Mouse (Mus musculus): ENCODE measurements around the gene Cmtr1. TPM values are rescaled to one million over a fixed set of nuclear protein-coding genes. Genes with fewer than 3 reads are reported as not detected.

Gene Cmtr1
- polyA plus RNA-seq, 1 experiment from 2014 or later, result 132 TPM

DNA sequence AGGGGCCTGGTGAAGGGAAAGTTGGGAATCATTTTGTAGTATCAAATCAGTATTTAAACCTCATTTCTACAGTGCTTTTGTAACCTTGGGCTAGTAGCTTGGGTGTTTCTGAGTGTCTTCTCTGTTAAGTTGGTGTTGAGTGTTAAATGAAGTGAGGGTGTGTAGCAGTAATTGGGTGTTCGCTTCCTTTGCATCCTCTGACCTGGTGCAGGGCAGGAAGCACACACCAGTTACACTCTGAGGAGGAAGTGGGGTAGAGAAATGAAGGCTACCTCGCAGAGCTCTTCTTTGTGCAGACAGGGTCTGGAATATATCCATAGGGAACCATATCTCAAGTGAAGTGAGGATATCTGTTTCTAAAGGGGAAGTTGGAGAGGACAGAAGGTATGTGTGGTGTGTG is 20.5 kb downstream of the Cmtr1 start:
- no peak overlapping the region for H3K4me2 ChIP-seq (ENCODE audit: low read length)
- no peak for ATAC-seq
- H3K27ac ChIP-seq (ENCODE audit: low read length), result peak overlapping the region; percentile 80
- no peaks in the 10 kb centered on the region for H3K9me3 ChIP-seq (ENCODE audit: control insufficient read depth, low read length)
- peaks cover 24% of the 10 kb centered on the region for H3K36me3 ChIP-seq (ENCODE audit: control insufficient read depth, insufficient read depth)
- no peak overlapping the region for H3K9ac ChIP-seq (replicated peaks; ENCODE audit: low read depth, low read length)
- peaks cover 18% of the 10 kb centered on the region for H3K4me1 ChIP-seq (replicated peaks; ENCODE audit: control insufficient read depth, insufficient read depth, low read length)
- H3K27me3 ChIP-seq (replicated peaks; ENCODE audit: control insufficient read depth, insufficient read depth, low read length), result no peaks in the 10 kb centered on the region
- H3K4me3 ChIP-seq (replicated peaks; ENCODE audit: low read length), result no peak overlapping the region
- WGBS, result 95% methylated on average over 2 of the region's 2 CpGs

DNA sequence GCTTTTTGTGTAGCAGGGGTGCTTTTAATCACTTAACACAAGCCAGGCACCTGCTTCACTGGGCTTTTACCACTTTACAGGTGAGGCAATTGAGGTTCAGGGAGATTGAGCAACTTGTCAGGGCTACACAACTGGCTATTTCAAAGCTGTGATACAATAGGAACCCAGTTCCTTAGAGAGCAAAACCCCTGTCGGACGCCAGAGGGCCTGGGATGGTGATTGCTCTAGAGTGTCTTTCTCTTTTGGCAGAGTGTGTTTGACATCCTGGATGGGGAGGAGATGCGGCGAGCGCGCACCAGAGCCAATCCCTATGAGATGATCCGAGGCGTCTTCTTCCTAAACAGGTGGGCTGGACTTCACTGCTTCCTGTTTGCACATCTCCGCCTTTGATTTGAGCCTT is 21.3 kb downstream of the Cmtr1 start:
- Histone ChIP-seq H3K9me3 (ENCODE audit: control insufficient read depth, low read length) (no peaks in the 10 kb centered on the region), H3K36me3 (ENCODE audit: control insufficient read depth, insufficient read depth) (peaks cover 20% of the 10 kb centered on the region), H3K27me3 (replicated peaks; ENCODE audit: control insufficient read depth, insufficient read depth, low read length) (no peaks in the 10 kb centered on the region), H3K27ac (ENCODE audit: low read length) (no peak overlapping the region), H3K9ac (replicated peaks; ENCODE audit: low read depth, low read length) (no peak overlapping the region), H3K4me1 (replicated peaks; ENCODE audit: control insufficient read depth, insufficient read depth, low read length) (peaks cover 18% of the 10 kb centered on the region), H3K4me3 (replicated peaks; ENCODE audit: low read length) (no peak overlapping the region), H3K4me2 (ENCODE audit: low read length) (no peak overlapping the region)
- WGBS, result 93% methylated on average over 9 of the region's 9 CpGs
- no peak for ATAC-seq

DNA sequence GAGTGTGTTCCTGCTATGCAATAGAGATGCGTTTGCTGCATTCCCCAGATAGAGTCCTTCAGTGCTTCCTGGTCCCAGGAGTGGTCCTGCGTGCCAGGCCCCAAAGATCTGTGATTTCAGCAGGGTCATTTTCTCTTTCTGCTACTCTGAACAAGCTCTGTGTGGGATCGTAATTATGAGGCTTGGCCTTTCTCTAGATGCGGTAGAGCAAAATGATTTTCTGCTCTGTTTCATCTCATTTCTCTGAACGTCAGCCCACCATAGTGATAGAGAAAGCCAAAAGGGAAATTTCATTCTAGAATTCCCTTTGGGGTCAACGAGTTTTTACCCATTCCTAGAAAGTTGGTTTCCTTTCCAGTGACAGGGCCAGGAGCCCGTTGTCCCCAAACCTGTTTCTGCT is 21.9 kb downstream of the Cmtr1 start:
- ATAC-seq, result no peak
- no peak overlapping the region for H3K9ac ChIP-seq (replicated peaks; ENCODE audit: low read depth, low read length)
- peaks cover 16% of the 10 kb centered on the region for H3K36me3 ChIP-seq (ENCODE audit: control insufficient read depth, insufficient read depth)
- peaks cover 18% of the 10 kb centered on the region for H3K4me1 ChIP-seq (replicated peaks; ENCODE audit: control insufficient read depth, insufficient read depth, low read length)
- H3K4me2 ChIP-seq (ENCODE audit: low read length), result no peak overlapping the region
- H3K27ac ChIP-seq (ENCODE audit: low read length), result no peak overlapping the region
- H3K9me3 ChIP-seq (ENCODE audit: control insufficient read depth, low read length), result no peaks in the 10 kb centered on the region
- WGBS, result 68% methylated on average over 7 of the region's 7 CpGs
- H3K27me3 ChIP-seq (replicated peaks; ENCODE audit: control insufficient read depth, insufficient read depth, low read length), result no peaks in the 10 kb centered on the region
- no peak overlapping the region for H3K4me3 ChIP-seq (replicated peaks; ENCODE audit: low read length)

DNA sequence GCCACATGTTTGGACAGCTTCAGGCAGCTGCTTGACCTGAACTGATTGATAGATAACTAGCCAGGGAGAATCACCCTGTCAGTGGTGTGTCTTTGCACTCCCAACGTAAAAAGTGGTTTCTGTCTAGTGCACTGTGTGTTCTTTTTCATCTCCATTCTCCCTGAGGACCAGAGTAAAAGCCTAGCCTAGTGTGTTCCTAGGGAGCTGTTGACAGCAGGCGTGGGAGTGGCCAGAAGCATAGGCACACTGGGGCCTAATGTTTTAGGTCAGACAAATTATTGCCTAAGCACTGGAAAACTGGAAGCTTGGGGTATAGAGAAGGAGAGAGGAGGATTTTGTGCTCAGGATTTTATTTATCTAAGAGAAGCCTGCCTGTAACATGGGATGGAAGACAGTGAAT is 22.7 kb downstream of the Cmtr1 start:
- Histone ChIP-seq H3K4me3 (replicated peaks; ENCODE audit: low read length) (no peak overlapping the region), H3K27me3 (replicated peaks; ENCODE audit: control insufficient read depth, insufficient read depth, low read length) (no peaks in the 10 kb centered on the region), H3K4me1 (replicated peaks; ENCODE audit: control insufficient read depth, insufficient read depth, low read length) (peaks cover 21% of the 10 kb centered on the region), H3K9me3 (ENCODE audit: control insufficient read depth, low read length) (no peaks in the 10 kb centered on the region), H3K4me2 (ENCODE audit: low read length) (no peak overlapping the region), H3K36me3 (ENCODE audit: control insufficient read depth, insufficient read depth) (peaks cover 14% of the 10 kb centered on the region), H3K9ac (replicated peaks; ENCODE audit: low read depth, low read length) (no peak overlapping the region), H3K27ac (ENCODE audit: low read length) (no peak overlapping the region)
- WGBS, result 87% methylated on average over 2 of the region's 2 CpGs
- no peak for ATAC-seq

DNA sequence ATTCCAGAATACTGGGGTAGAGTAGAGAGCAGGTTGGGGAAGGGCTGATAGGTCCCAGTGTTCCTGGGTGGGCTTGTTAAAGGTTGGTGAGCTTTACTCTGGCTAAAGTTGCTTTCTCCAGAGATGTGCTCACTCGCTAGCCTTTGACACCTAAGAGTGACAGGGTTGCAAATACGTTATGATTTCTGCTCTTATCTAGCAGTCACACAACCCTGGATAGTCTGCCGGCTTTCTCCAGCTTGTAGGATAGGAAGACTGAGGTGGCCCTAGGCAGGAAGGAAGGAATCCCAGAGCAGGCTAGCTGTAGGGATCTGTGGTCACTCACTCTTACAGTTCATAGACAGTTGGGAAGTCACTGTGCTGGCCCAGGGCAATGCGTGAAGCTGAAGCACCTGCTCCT is 23.9 kb downstream of the Cmtr1 start:
- H3K4me3 ChIP-seq (replicated peaks; ENCODE audit: low read length), result no peak overlapping the region
- WGBS, result 93% methylated on average over 4 of the region's 4 CpGs
- peaks cover 21% of the 10 kb centered on the region for H3K4me1 ChIP-seq (replicated peaks; ENCODE audit: control insufficient read depth, insufficient read depth, low read length)
- no peak for ATAC-seq
- H3K27me3 ChIP-seq (replicated peaks; ENCODE audit: control insufficient read depth, insufficient read depth, low read length), result no peaks in the 10 kb centered on the region
- H3K27ac ChIP-seq (ENCODE audit: low read length), result no peak overlapping the region
- H3K9me3 ChIP-seq (ENCODE audit: control insufficient read depth, low read length), result no peaks in the 10 kb centered on the region
- no peak overlapping the region for H3K9ac ChIP-seq (replicated peaks; ENCODE audit: low read depth, low read length)
- H3K4me2 ChIP-seq (ENCODE audit: low read length), result no peak overlapping the region
- H3K36me3 ChIP-seq (ENCODE audit: control insufficient read depth, insufficient read depth), result peaks cover 14% of the 10 kb centered on the region

DNA sequence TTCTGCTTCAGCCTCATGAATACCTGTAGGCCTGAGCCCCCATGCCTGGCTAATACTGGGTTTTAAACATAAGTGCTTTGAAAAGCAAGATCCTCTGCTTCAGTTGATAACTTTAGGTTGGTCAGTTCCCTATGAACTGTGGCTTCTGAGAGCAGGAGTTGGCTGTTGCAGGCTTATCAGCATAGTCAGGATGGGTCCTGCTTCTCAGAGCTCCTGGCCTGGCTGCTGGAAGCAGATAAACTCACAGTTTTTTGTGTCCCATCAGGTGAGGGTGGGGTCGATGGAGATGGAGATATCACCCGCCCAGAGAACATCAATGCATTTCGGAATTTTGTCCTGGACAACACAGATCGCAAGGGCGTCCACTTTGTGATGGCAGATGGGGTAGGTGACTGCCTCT is 26.4 kb downstream of the Cmtr1 start:
- ATAC-seq, result no peak
- Histone ChIP-seq H3K27ac (ENCODE audit: low read length) (no peak overlapping the region), H3K4me1 (replicated peaks; ENCODE audit: control insufficient read depth, insufficient read depth, low read length) (peaks cover 9% of the 10 kb centered on the region), H3K36me3 (ENCODE audit: control insufficient read depth, insufficient read depth) (peaks cover 22% of the 10 kb centered on the region), H3K9ac (replicated peaks; ENCODE audit: low read depth, low read length) (no peak overlapping the region), H3K4me2 (ENCODE audit: low read length) (no peak overlapping the region), H3K4me3 (replicated peaks; ENCODE audit: low read length) (no peak overlapping the region), H3K9me3 (ENCODE audit: control insufficient read depth, low read length) (no peaks in the 10 kb centered on the region), H3K27me3 (replicated peaks; ENCODE audit: control insufficient read depth, insufficient read depth, low read length) (no peaks in the 10 kb centered on the region)
- 96% methylated on average over 5 of the region's 5 CpGs for WGBS

DNA sequence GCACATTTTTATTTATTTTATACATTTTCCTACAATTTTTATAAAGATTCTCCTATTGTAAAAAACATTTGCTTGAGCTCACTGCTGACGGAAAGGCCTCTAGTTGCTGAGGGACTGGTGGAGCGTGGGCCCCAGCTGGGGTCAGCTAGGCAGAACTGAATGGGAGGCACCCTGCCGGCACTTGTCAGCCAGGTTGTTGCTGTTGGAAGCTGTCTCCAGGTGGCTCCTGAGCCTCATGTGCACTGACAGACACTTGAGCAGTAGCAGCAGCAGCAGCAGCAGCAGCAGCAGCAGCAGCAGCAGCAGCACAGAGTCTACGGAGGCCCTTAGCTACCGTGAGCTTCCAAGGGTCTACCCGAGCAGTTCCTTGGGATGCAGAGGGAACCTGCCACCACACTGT is 27.0 kb downstream of the Cmtr1 start:
- H3K36me3 ChIP-seq (ENCODE audit: control insufficient read depth, insufficient read depth), result peaks cover 17% of the 10 kb centered on the region

DNA sequence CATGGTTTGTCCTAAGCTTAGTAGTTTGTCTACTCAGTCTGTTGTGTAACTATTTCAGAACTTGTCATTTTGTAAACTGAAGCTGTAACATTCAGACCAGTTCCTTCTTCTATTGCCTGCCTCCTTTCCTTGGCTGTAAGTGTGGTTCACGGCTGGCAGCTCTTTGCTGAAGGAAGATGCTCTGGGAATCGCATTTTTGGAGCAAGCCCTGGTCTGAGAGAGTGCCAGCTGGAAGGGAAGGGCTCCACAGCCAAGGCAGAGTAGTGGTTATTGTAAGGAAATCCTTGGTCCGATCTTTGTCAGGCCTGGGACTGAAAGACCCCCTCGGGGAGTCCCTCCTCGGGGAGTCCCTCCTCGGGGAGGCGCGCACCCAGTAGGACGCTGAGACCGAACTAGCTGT is 28.2 kb downstream of the Cmtr1 start:
- H3K27me3 ChIP-seq (replicated peaks; ENCODE audit: control insufficient read depth, insufficient read depth, low read length), result no peaks in the 10 kb centered on the region
- no peak overlapping the region for H3K4me2 ChIP-seq (ENCODE audit: low read length)
- no peak overlapping the region for H3K9ac ChIP-seq (replicated peaks; ENCODE audit: low read depth, low read length)
- no peak for ATAC-seq
- peaks cover 9% of the 10 kb centered on the region for H3K4me1 ChIP-seq (replicated peaks; ENCODE audit: control insufficient read depth, insufficient read depth, low read length)
- H3K9me3 ChIP-seq (ENCODE audit: control insufficient read depth, low read length), result no peaks in the 10 kb centered on the region
- peak overlapping the region; percentile 12; the same call in 1 of the 2 replicates for H3K27ac ChIP-seq (ENCODE audit: low read length)
- H3K36me3 ChIP-seq (ENCODE audit: control insufficient read depth, insufficient read depth), result peaks cover 17% of the 10 kb centered on the region
- 82% methylated on average over 10 of the region's 10 CpGs for WGBS
- H3K4me3 ChIP-seq (replicated peaks; ENCODE audit: low read length), result no peak overlapping the region

More for the DNA sequence above, 27.0 kb downstream of the Cmtr1 start:
- Histone ChIP-seq H3K4me2 (ENCODE audit: low read length) (no peak overlapping the region), H3K9me3 (ENCODE audit: control insufficient read depth, low read length) (no peaks in the 10 kb centered on the region), H3K27me3 (replicated peaks; ENCODE audit: control insufficient read depth, insufficient read depth, low read length) (no peaks in the 10 kb centered on the region), H3K27ac (ENCODE audit: low read length) (peak overlapping the region; percentile 65; the same call in 1 of the 2 replicates), H3K4me1 (replicated peaks; ENCODE audit: control insufficient read depth, insufficient read depth, low read length) (peaks cover 9% of the 10 kb centered on the region), H3K4me3 (replicated peaks; ENCODE audit: low read length) (no peak overlapping the region), H3K9ac (replicated peaks; ENCODE audit: low read depth, low read length) (no peak overlapping the region)
- 87% methylated on average over 6 of the region's 6 CpGs for WGBS
- ATAC-seq, result no peak

DNA sequence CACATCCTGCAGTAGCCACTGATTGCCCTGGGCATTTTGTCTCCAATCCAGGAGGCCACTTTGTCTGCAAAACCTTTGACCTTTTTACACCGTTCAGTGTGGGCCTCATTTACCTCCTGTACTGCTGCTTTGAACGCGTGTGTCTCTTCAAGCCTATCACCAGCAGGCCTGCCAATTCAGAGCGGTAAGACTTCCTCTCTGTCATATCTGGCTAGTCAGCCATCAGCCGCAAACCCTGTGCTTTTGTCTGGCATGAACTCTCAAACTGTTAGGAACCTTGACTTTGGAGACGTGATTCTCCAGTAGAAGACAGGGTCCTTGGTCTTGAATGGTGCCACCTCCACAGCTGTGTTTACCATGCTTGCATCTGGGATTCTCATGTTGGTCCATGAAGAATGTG is 29.9 kb downstream of the Cmtr1 start:
- Histone ChIP-seq H3K27ac (ENCODE audit: low read length) (no peak overlapping the region), H3K4me2 (ENCODE audit: low read length) (no peak overlapping the region), H3K36me3 (ENCODE audit: control insufficient read depth, insufficient read depth) (peaks cover 18% of the 10 kb centered on the region), H3K4me1 (replicated peaks; ENCODE audit: control insufficient read depth, insufficient read depth, low read length) (peaks cover 9% of the 10 kb centered on the region), H3K27me3 (replicated peaks; ENCODE audit: control insufficient read depth, insufficient read depth, low read length) (no peaks in the 10 kb centered on the region), H3K9me3 (ENCODE audit: control insufficient read depth, low read length) (no peaks in the 10 kb centered on the region), H3K4me3 (replicated peaks; ENCODE audit: low read length) (no peak overlapping the region), H3K9ac (replicated peaks; ENCODE audit: low read depth, low read length) (no peak overlapping the region)
- no peak for ATAC-seq
- WGBS, result 82% methylated on average over 6 of the region's 6 CpGs

DNA sequence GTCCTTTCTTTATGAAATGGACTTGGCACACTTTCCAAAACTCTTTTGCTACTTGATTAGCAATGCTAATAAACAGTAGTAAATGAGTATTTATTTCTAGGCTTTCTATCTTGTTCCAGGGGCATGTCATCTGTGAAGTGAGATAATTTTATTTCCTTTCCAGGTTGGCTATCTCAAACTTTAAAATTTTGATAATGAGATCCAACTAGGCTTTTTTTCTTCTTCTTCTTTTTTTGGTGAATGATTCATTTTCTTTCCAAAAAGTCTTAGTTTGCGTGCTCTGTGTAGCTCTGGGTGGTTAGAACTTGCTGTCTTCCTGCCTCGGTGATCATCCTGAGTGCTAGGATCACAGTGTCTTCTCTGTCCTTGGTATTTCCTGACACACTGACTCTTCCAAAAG is 32.4 kb downstream of the Cmtr1 start:
- Histone ChIP-seq H3K27ac (ENCODE audit: low read length) (no peak overlapping the region), H3K4me2 (ENCODE audit: low read length) (no peak overlapping the region), H3K27me3 (replicated peaks; ENCODE audit: control insufficient read depth, insufficient read depth, low read length) (no peaks in the 10 kb centered on the region), H3K9me3 (ENCODE audit: control insufficient read depth, low read length) (no peaks in the 10 kb centered on the region), H3K4me3 (replicated peaks; ENCODE audit: low read length) (no peak overlapping the region), H3K4me1 (replicated peaks; ENCODE audit: control insufficient read depth, insufficient read depth, low read length) (peaks cover 7% of the 10 kb centered on the region), H3K36me3 (ENCODE audit: control insufficient read depth, insufficient read depth) (peaks cover 27% of the 10 kb centered on the region), H3K9ac (replicated peaks; ENCODE audit: low read depth, low read length) (no peak overlapping the region)
- ATAC-seq, result no peak
- 83% methylated on average over 2 of the region's 2 CpGs for WGBS
